Mouse (Mus musculus) cerebellum, adult 2 months (tissue): ENCODE data around the gene Cngb1.
"Not testable (repeated sequence)": the region's sequence is repeated elsewhere in the genome, so short reads cannot be mapped to it uniquely, and the experiment has no call there.

ENCODE experiments used
- CTCF ChIP-seq: fragments of 200-500 bp; IDR thresholded peaks from 2 replicates; pipeline ENCODE4 v1.5.1; 2011; ENCODE audit warnings: low read depth, mild to moderate bottlenecking, control low read depth, low read length, moderate library complexity, borderline replicate concordance; ENCODE audit not compliant: insufficient read depth
- POLR2A ChIP-seq: fragments of 200-500 bp; IDR thresholded peaks from 2 replicates; pipeline ENCODE4 v1.6.1; 2011; ENCODE audit warnings: low read length, control low read depth, borderline replicate concordance; ENCODE audit not compliant: insufficient read depth

GRCm38 (mm10) chr8:95230086-95230485 is 76.3 kb downstream of the Cngb1 start:
- TF ChIP-seq CTCF, POLR2A: not testable (repeated sequence)
